ENCODE assay signal across 8 mouse cellular contexts in the genomic region with DNA sequence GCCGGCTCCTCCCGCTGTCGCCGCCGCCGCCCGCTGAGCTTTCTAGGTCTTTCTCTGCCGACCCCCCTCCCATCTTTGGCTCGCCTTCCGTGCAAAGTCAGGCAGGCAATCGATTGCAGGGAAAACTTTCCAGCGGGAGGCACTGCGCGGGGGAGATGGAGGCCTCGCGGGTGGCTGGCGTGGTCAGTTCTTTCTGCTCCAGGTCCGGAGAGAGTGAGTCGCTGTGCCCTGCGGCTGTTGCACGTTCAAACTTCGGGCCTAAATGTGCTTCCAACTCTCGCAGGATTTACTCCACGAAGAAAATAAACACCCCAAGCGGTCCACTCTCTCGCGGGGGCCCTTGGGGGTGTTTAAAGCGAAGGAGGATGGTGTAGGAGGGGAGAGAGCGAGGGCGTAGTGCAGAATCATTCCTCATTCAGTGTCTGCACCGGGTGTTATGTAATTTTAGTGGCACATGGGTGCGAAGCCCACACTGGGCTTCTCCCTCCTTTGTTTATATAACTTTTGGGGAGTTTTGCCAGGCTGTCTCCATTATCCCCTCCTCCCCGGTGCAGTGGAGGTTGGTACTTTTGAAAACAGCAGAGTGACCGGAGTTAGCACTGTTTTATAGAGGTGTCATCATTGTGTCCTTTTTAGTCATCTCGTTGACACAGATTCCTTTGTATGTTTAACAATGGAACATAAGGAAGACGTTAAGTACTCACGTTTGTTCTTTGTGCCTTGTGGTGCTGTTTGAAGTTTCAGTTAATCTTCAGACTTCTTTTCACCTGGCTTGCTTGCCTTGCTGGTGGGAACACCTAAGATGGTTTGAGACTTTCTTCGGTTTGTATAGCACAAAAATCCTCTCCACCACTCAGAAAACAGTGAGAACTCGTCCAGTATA. TPM values are rescaled to one million over a fixed set of nuclear protein-coding genes. Genes with fewer than 3 reads are reported as not detected.
DNase-seq lines count a peak whose midpoint lies in the region; ATAC-seq and TF ChIP-seq lines count a peak whose summit lies in the region.

No protein-coding gene starts in this region.

- peak overlapping the region; percentile 97 for H3K27ac ChIP-seq in embryonic facial prominence, embryonic 14.5 days (replicated peaks; ENCODE audit: low read depth, low read length)
- peak overlapping the region; percentile 63 for H3K27ac ChIP-seq in heart, embryonic 12.5 days (ENCODE audit: poor library complexity, severe bottlenecking)
- H3K27ac ChIP-seq in kidney, postnatal 0 days: peak overlapping the region; percentile 69
- no peak overlapping the region for H3K27ac ChIP-seq in liver, embryonic 16.5 days (ENCODE audit: low read length)
- peak overlapping the region; percentile 54 for H3K27ac ChIP-seq in olfactory bulb, adult 2 months (ENCODE audit: insufficient read depth, low read depth, low read length)

- TF ChIP-seq CTCF in G1E (IDR thresholded peaks at IDR 0.05; ENCODE audit: low read depth, low read length): no peak
- TF ChIP-seq CTCF in kidney, postnatal 0 days (IDR thresholded peaks at IDR 0.05; ENCODE audit: low read depth): no peak
- TF ChIP-seq CTCF in olfactory bulb, adult 2 months (IDR thresholded peaks at IDR 0.05; ENCODE audit: insufficient read depth, low read depth, low read length): no peak

- peaks cover 39% of the 10 kb centered on the region for H3K4me1 ChIP-seq in G1E (ENCODE audit: insufficient read depth, low read depth, low read length)
- H3K4me1 ChIP-seq in embryonic facial prominence, embryonic 14.5 days (ENCODE audit: control insufficient read depth, insufficient read depth, low read length): peaks cover 5% of the 10 kb centered on the region
- peaks cover 11% of the 10 kb centered on the region for H3K4me1 ChIP-seq in heart, embryonic 12.5 days (replicated peaks)
- peaks cover 16% of the 10 kb centered on the region; the same call in 1 of the 2 replicates for H3K4me1 ChIP-seq in kidney, postnatal 0 days (replicated peaks; ENCODE audit: insufficient read depth, low read length)
- peaks cover 14% of the 10 kb centered on the region for H3K4me1 ChIP-seq in liver, embryonic 16.5 days (ENCODE audit: control insufficient read depth, low read depth, low read length)
- H3K4me1 ChIP-seq in olfactory bulb, adult 2 months (ENCODE audit: control insufficient read depth, insufficient read depth, low read length): peaks cover 7% of the 10 kb centered on the region; the same call in 1 of the 2 replicates

- H3K36me3 ChIP-seq in G1E (replicated peaks): no peaks in the 10 kb centered on the region
- H3K36me3 ChIP-seq in embryonic facial prominence, embryonic 14.5 days (ENCODE audit: control insufficient read depth, insufficient read depth, low read length): no peaks in the 10 kb centered on the region
- H3K36me3 ChIP-seq in heart, embryonic 12.5 days: no peaks in the 10 kb centered on the region
- H3K36me3 ChIP-seq in kidney, postnatal 0 days (ENCODE audit: insufficient read depth, low read length): no peaks in the 10 kb centered on the region
- no peaks in the 10 kb centered on the region for H3K36me3 ChIP-seq in liver, embryonic 16.5 days (ENCODE audit: control insufficient read depth, insufficient read depth)

- H3K27me3 ChIP-seq in G1E (ENCODE audit: insufficient read depth, low read length): no peaks in the 10 kb centered on the region
- no peaks in the 10 kb centered on the region for H3K27me3 ChIP-seq in embryonic facial prominence, embryonic 14.5 days (replicated peaks; ENCODE audit: control insufficient read depth, insufficient read depth, low read length)
- H3K27me3 ChIP-seq in heart, embryonic 12.5 days (replicated peaks): peaks cover 3% of the 10 kb centered on the region; the same call in 1 of the 2 replicates
- H3K27me3 ChIP-seq in kidney, postnatal 0 days (ENCODE audit: insufficient read depth, low read length): no peaks in the 10 kb centered on the region
- H3K27me3 ChIP-seq in liver, embryonic 16.5 days (ENCODE audit: control insufficient read depth, insufficient read depth, low read depth, low read length): peaks cover 21% of the 10 kb centered on the region

- no peak for TF ChIP-seq POLR2A in olfactory bulb, adult 2 months (IDR thresholded peaks at IDR 0.05; ENCODE audit: insufficient read depth, low read depth, low read length)

- under 1% methylated on average over 37 of the region's 39 CpGs for WGBS in embryonic facial prominence, embryonic 14.5 days
- WGBS in heart, embryonic 12.5 days: 2% methylated on average over 39 of the region's 39 CpGs
- 2% methylated on average over 39 of the region's 39 CpGs for WGBS in kidney, postnatal 0 days
- WGBS in liver, embryonic 16.5 days (ENCODE audit: insufficient replicate concordance): 3% methylated on average over 39 of the region's 39 CpGs
- 4% methylated on average over 39 of the region's 39 CpGs for WGBS in olfactory bulb, adult 2 months

- DNase-seq in A20 (ENCODE audit: low read depth, low spot score) (peak; percentile 59), G1E (ENCODE audit: low spot score) (no peak), adipocyte (ENCODE audit: low spot score) (no peak)
- peak; percentile 57 for DNase-seq in embryonic facial prominence, embryonic 14.5 days (ENCODE audit: low spot score)
- peak; percentile 58 for DNase-seq in kidney, postnatal 0 days (ENCODE audit: low spot score)

- peak overlapping the region; percentile 89 for H3K4me2 ChIP-seq in embryonic facial prominence, embryonic 14.5 days (ENCODE audit: low read depth, low read length)
- peak overlapping the region; percentile 97 for H3K4me2 ChIP-seq in heart, embryonic 12.5 days
- H3K4me2 ChIP-seq in kidney, postnatal 0 days (ENCODE audit: low read length): peak overlapping the region; percentile 89
- H3K4me2 ChIP-seq in liver, embryonic 16.5 days (ENCODE audit: low read depth, low read length): peak overlapping the region; percentile 98

- peak overlapping the region; percentile 76 for H3K4me3 ChIP-seq in G1E (ENCODE audit: low read depth, low read length)
- H3K4me3 ChIP-seq in embryonic facial prominence, embryonic 14.5 days (ENCODE audit: low read depth, low read length): peak overlapping the region; percentile 82
- peak overlapping the region; percentile 86 for H3K4me3 ChIP-seq in heart, embryonic 12.5 days
- peak overlapping the region; percentile 82 for H3K4me3 ChIP-seq in kidney, postnatal 0 days (replicated peaks; ENCODE audit: low read depth, low read length)
- H3K4me3 ChIP-seq in liver, embryonic 16.5 days (ENCODE audit: low read depth, low read length): peak overlapping the region; percentile 70
- H3K4me3 ChIP-seq in olfactory bulb, adult 2 months (ENCODE audit: insufficient read depth, low read depth, low read length): peak overlapping the region; percentile 89

- peaks cover 28% of the 10 kb centered on the region for H3K9me3 ChIP-seq in G1E (replicated peaks)
- H3K9me3 ChIP-seq in embryonic facial prominence, embryonic 14.5 days (ENCODE audit: control insufficient read depth, low read length): no peaks in the 10 kb centered on the region
- H3K9me3 ChIP-seq in heart, embryonic 12.5 days (replicated peaks): no peaks in the 10 kb centered on the region
- H3K9me3 ChIP-seq in kidney, postnatal 0 days (replicated peaks; ENCODE audit: low read length): no peaks in the 10 kb centered on the region
- H3K9me3 ChIP-seq in liver, embryonic 16.5 days (replicated peaks; ENCODE audit: control insufficient read depth, low read length): no peaks in the 10 kb centered on the region

- no peak for ATAC-seq in G1E (ENCODE audit: extremely low read depth, insufficient number of reproducible peaks, low FRiP score, poor library complexity, severe bottlenecking)
- no peak for ATAC-seq in embryonic facial prominence, embryonic 14.5 days (ENCODE audit: low read depth)
- ATAC-seq in heart, embryonic 12.5 days (ENCODE audit: insufficient number of reproducible peaks, low FRiP score): no peak
- no peak for ATAC-seq in kidney, postnatal 0 days (replicated peaks; ENCODE audit: low FRiP score, low read depth)
- ATAC-seq in liver, embryonic 16.5 days (ENCODE audit: low read depth): no peak

- H3K9ac ChIP-seq in embryonic facial prominence, embryonic 14.5 days (ENCODE audit: low read depth, low read length): peak overlapping the region; percentile 87
- H3K9ac ChIP-seq in heart, embryonic 12.5 days: peak overlapping the region; percentile 80
- H3K9ac ChIP-seq in kidney, postnatal 0 days (ENCODE audit: low read depth, low read length): peak overlapping the region; percentile 74
- H3K9ac ChIP-seq in liver, embryonic 16.5 days (ENCODE audit: low read depth, low read length): peak overlapping the region; percentile 55

RNA-seq across cellular contexts. Expression of gene Smarca2, which starts 2.9 kb away (rescaled TPM):
- total RNA-seq in G1E (2014; fragmentation: Nextera tagmentation) (66.4 and 80.5 TPM in 2 replicates), G1E (2017) (24.0 and 31.4 TPM in 2 replicates)
- 18.7 and 20.1 TPM in 2 replicates for polyA plus RNA-seq in G1E (2012)
- 63.5 and 66.6 TPM in 2 replicates for polyA plus RNA-seq in embryonic facial prominence, embryonic 14.5 days (2014; fragmentation: Nextera tagmentation; extraction: Ambion mirVana)
- polyA plus RNA-seq in heart, embryonic 12.5 days (2016; fragmentation: Nextera tagmentation; extraction: Ambion mirVana): 31.0 and 34.1 TPM in 2 replicates
- 36.1 and 41.4 TPM in 2 replicates for polyA plus RNA-seq in kidney, postnatal 0 days (2015; fragmentation: Nextera tagmentation; extraction: Ambion mirVana)
- 4.3 and 5.4 TPM in 2 replicates for polyA plus RNA-seq in liver, embryonic 16.5 days (2015; fragmentation: Nextera tagmentation; extraction: Ambion mirVana)
- polyA plus RNA-seq in olfactory bulb, adult 2 months (2012; ENCODE audit: insufficient read depth, insufficient read length, low replicate concordance, missing spikeins): not detected in 2 replicates

Comparison
In these comparisons a context has a peak if more than half of its experiments do, and no peak if none do; other contexts are left out.
1. DNase-seq: peak in A20 (single experiment), embryonic facial prominence, embryonic 14.5 days (single experiment) and kidney, postnatal 0 days (single experiment); none in G1E (single experiment) and adipocyte (single experiment).
2. Peak in every context shown above with its lines, with median percentiles within 50 percentile points of each other: H3K4me3 ChIP-seq, H3K4me2 ChIP-seq and H3K9ac ChIP-seq.